Mouse (Mus musculus) MEL (cell line): ENCODE data around the gene Anln.
A peak's percentile ranks its signal among the peaks of the same experiment; 100 is the strongest.

Experiments
- CTCF ChIP-seq, 3 experiments: IDR thresholded peaks in 2 of 3; conservative IDR thresholded peaks in 1 of 3; 2 replicates each; pipeline ENCODE4 v1.5.1; 2011 to 2012; ENCODE audit warnings: low read length in 3 of 3, low read depth in 2 of 3, mild to moderate bottlenecking in 2 of 3, improper control_type of control experiment in 1 of 3, inconsistent platforms in 1 of 3, mixed read lengths in 1 of 3, moderate library complexity in 1 of 3; ENCODE audit not compliant: control insufficient read depth in 1 of 3, insufficient read depth in 1 of 3, poor library complexity in 1 of 3, severe bottlenecking in 1 of 3
- MAZ ChIP-seq: IDR thresholded peaks from 2 replicates; pipeline ENCODE4 v1.6.1; 2012; ENCODE audit warnings: low read depth, mild to moderate bottlenecking, inconsistent platforms, low read length, improper control_type of control experiment
- MEF2A ChIP-seq: IDR thresholded peaks from 2 replicates; pipeline ENCODE4 v1.6.1; 2014; ENCODE audit warnings: low read depth, mild to moderate bottlenecking, inconsistent platforms, low read length, improper control_type of control experiment; ENCODE audit not compliant: poor library complexity, insufficient replicate concordance, severe bottlenecking; ENCODE audit errors: extremely low read depth
- MXI1 ChIP-seq: IDR thresholded peaks from 2 replicates; pipeline ENCODE4 v1.6.1; 2011; ENCODE audit warnings: mild to moderate bottlenecking, low read depth, low read length, improper control_type of control experiment
- POLR2A ChIP-seq, 2 experiments: IDR thresholded peaks; 2 replicates each; pipeline ENCODE4 v1.6.1; 2011 to 2012; ENCODE audit warnings: low read length in 2 of 2, mild to moderate bottlenecking in 2 of 2, control low read depth in 1 of 2, improper control_type of control experiment in 1 of 2, low read depth in 1 of 2, moderate library complexity in 1 of 2; ENCODE audit not compliant: control insufficient read depth in 1 of 2, insufficient read depth in 1 of 2, poor library complexity in 1 of 2
- TCF12 ChIP-seq: IDR thresholded peaks from 2 replicates; pipeline ENCODE4 v1.6.1; 2014; ENCODE audit warnings: low read depth, mild to moderate bottlenecking, inconsistent platforms, low read length, improper control_type of control experiment, moderate library complexity
- USF1 ChIP-seq: IDR thresholded peaks from 2 replicates; pipeline ENCODE4 v1.6.1; 2014; ENCODE audit warnings: low read depth, mild to moderate bottlenecking, inconsistent platforms, low read length, improper control_type of control experiment, moderate library complexity

DNA sequence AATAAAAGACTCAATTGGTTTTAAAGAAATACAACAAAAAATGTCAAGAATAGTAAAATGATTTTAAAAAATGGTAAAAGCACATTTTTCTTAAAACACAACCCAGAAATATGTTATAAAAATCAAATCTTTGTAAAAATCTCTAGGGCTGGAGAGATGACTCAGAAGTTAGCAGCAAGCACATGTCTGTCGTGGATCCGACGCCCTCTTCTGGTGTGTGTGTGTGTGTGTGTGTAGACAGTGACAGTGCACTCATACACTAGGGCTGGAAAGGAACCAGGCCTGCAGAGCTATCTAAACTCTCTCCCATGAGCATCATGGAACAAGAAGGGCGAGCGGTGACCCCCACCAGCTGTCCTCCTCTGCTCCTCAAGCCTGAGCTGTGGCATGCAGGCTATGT, 35.5 kb downstream of the Anln start:
- TF ChIP-seq USF1 (no peak), MEF2A (no peak), POLR2A (IDR thresholded peaks at IDR 0.05; ENCODE audit: control insufficient read depth in 1 of 2, insufficient read depth in 1 of 2, low read depth in 1 of 2, low read length in 2 of 2, poor library complexity in 1 of 2) (no peak), MAZ (no peak), MXI1 (no peak), TCF12 (no peak), CTCF (IDR thresholded peaks at IDR 0.05 in 2 of 3, conservative IDR thresholded peaks at IDR 0.05 in 1 of 3; ENCODE audit: control insufficient read depth in 1 of 3, insufficient read depth in 1 of 3, low read depth in 2 of 3, low read length in 3 of 3, poor library complexity in 1 of 3, severe bottlenecking in 1 of 3) (peak; percentile 17 to 54 (median 48); a peak in 5 of 6 replicates)
